In genomic region chr6:134208180-134208952, GRCm38 (mm10) we compare ENCODE assay signal across 8 mouse cellular contexts.
DNase-seq lines count a peak whose midpoint lies in the region; ATAC-seq and TF ChIP-seq lines count a peak whose summit lies in the region.
"Had no signal": no experiment of that assay in that cellular context is flagged by ENCODE, and none has a peak within 500 bp of the region (broad histone marks: within the 10 kb centered on the region; RNA-seq: fewer than 3 reads in every experiment).

No protein-coding gene starts in this region.

- H3K9me3 ChIP-seq in lung, postnatal 0 days (ENCODE audit: low read length): no peaks in the 10 kb centered on the region
- no peaks in the 10 kb centered on the region for H3K9me3 ChIP-seq in forebrain, embryonic 13.5 days (replicated peaks)
- H3K9me3 ChIP-seq in hindbrain, embryonic 16.5 days (ENCODE audit: control insufficient read depth, low read length): no peaks in the 10 kb centered on the region
- H3K9me3 ChIP-seq in stomach, embryonic 15.5 days: no peaks in the 10 kb centered on the region

- no peak overlapping the region for H3K4me3 ChIP-seq in lung, postnatal 0 days (ENCODE audit: low read depth, low read length)
- H3K4me3 ChIP-seq in forebrain, embryonic 13.5 days: peak overlapping the region; percentile 15
- no peak overlapping the region for H3K4me3 ChIP-seq in hindbrain, embryonic 16.5 days (ENCODE audit: low read length)
- no peak overlapping the region for H3K4me3 ChIP-seq in stomach, embryonic 15.5 days (replicated peaks)

- no peaks in the 10 kb centered on the region for H3K27me3 ChIP-seq in lung, postnatal 0 days (replicated peaks; ENCODE audit: insufficient read depth, low read length)
- no peaks in the 10 kb centered on the region for H3K27me3 ChIP-seq in forebrain, embryonic 13.5 days
- no peaks in the 10 kb centered on the region for H3K27me3 ChIP-seq in hindbrain, embryonic 16.5 days (replicated peaks; ENCODE audit: control insufficient read depth, insufficient read depth, low read length)
- no peaks in the 10 kb centered on the region for H3K27me3 ChIP-seq in stomach, embryonic 15.5 days (replicated peaks)

- TF ChIP-seq EP300 in lung, postnatal 0 days (IDR thresholded peaks at IDR 0.05): no peak; the same call in 1 of the 2 replicates

- no peak overlapping the region for H3K9ac ChIP-seq in lung, postnatal 0 days (replicated peaks; ENCODE audit: low read depth)
- H3K9ac ChIP-seq in forebrain, embryonic 13.5 days: 0 out of 2 replicates have a peak overlapping the region, but pooled peaks have one; percentile 38
- peak overlapping the region; percentile 18; the same call in 1 of the 2 replicates for H3K9ac ChIP-seq in hindbrain, embryonic 16.5 days (ENCODE audit: low read depth, low read length)
- H3K9ac ChIP-seq in stomach, embryonic 15.5 days: no peak overlapping the region

- ATAC-seq in lung, postnatal 0 days: peak; percentile 50
- ATAC-seq in forebrain, embryonic 13.5 days: peak; percentile 66
- ATAC-seq in hindbrain, embryonic 16.5 days: peak; percentile 55; the same call in 1 of the 2 replicates
- no peak for ATAC-seq in stomach, embryonic 15.5 days (ENCODE audit: insufficient read depth, low FRiP score, low read depth)
- no peak for ATAC-seq in monocyte, adult 5-6 weeks (replicated peaks; ENCODE audit: insufficient number of reproducible peaks, low FRiP score, low TSS enrichment, poor library complexity, severe bottlenecking)

- H3K27ac ChIP-seq in lung, postnatal 0 days (ENCODE audit: low read length): peak overlapping the region; percentile 78
- H3K27ac ChIP-seq in forebrain, embryonic 13.5 days: peak overlapping the region; percentile 88
- peak overlapping the region; percentile 62 for H3K27ac ChIP-seq in hindbrain, embryonic 16.5 days (ENCODE audit: low read depth, low read length)
- H3K27ac ChIP-seq in stomach, embryonic 15.5 days: peak overlapping the region; percentile 27; the same call in 1 of the 2 replicates

- peak; percentile 64 for DNase-seq in lung, postnatal 0 days (ENCODE audit: low spot score)
- DNase-seq in lung, adult 18-20 months: no peak
- no peak for DNase-seq in spleen, postnatal 36 days (ENCODE audit: low spot score in 2 of 2)
- DNase-seq: cerebellum, adult 8-10 months had no signal

- H3K36me3 ChIP-seq in lung, postnatal 0 days (ENCODE audit: insufficient read depth, low read length): no peaks in the 10 kb centered on the region
- H3K36me3 ChIP-seq in forebrain, embryonic 13.5 days (ENCODE audit: poor library complexity, severe bottlenecking): no peaks in the 10 kb centered on the region
- H3K36me3 ChIP-seq in hindbrain, embryonic 16.5 days (ENCODE audit: control insufficient read depth, insufficient read depth, low read length): no peaks in the 10 kb centered on the region
- no peaks in the 10 kb centered on the region for H3K36me3 ChIP-seq in stomach, embryonic 15.5 days

- H3K4me1 ChIP-seq in lung, postnatal 0 days (ENCODE audit: insufficient read depth, low read depth, low read length): peaks cover 17% of the 10 kb centered on the region; the same call in 1 of the 2 replicates
- H3K4me1 ChIP-seq in forebrain, embryonic 13.5 days: peaks cover 34% of the 10 kb centered on the region
- peaks cover 18% of the 10 kb centered on the region for H3K4me1 ChIP-seq in hindbrain, embryonic 16.5 days (ENCODE audit: control insufficient read depth, insufficient read depth, low read depth, low read length)
- peaks cover 13% of the 10 kb centered on the region; the same call in 1 of the 2 replicates for H3K4me1 ChIP-seq in stomach, embryonic 15.5 days

- TF ChIP-seq CTCF in lung, postnatal 0 days (IDR thresholded peaks at IDR 0.05): no peak

- H3K4me2 ChIP-seq in lung, postnatal 0 days (replicated peaks; ENCODE audit: low read depth, low read length): peak overlapping the region; percentile 35; the same call in 1 of the 2 replicates
- peak overlapping the region; percentile 49 for H3K4me2 ChIP-seq in forebrain, embryonic 13.5 days
- peak overlapping the region; percentile 42 for H3K4me2 ChIP-seq in hindbrain, embryonic 16.5 days (ENCODE audit: low read length)
- H3K4me2 ChIP-seq in stomach, embryonic 15.5 days: peak overlapping the region; percentile 6

- 61% methylated on average over 14 of the region's 14 CpGs for WGBS in lung, postnatal 0 days
- WGBS in forebrain, embryonic 13.5 days: 35% methylated on average over 14 of the region's 14 CpGs
- WGBS in hindbrain, embryonic 16.5 days: 32% methylated on average over 14 of the region's 14 CpGs
- 52% methylated on average over 14 of the region's 14 CpGs for WGBS in stomach, embryonic 15.5 days

Comparison
In these comparisons a context has a peak if more than half of its experiments do, and no peak if none do; other contexts are left out.
1. ATAC-seq: peak in lung, postnatal 0 days (single experiment), forebrain, embryonic 13.5 days (single experiment) and hindbrain, embryonic 16.5 days (single experiment); none in stomach, embryonic 15.5 days (single experiment) and monocyte, adult 5-6 weeks (single experiment).
2. H3K27ac ChIP-seq: peak in every context shown above with its lines; median percentile 88 in forebrain, embryonic 13.5 days; 78 in lung, postnatal 0 days; 62 in hindbrain, embryonic 16.5 days; 27 in stomach, embryonic 15.5 days.
3. H3K9ac ChIP-seq: peak in forebrain, embryonic 13.5 days (single experiment) and hindbrain, embryonic 16.5 days (single experiment); none in lung, postnatal 0 days (single experiment) and stomach, embryonic 15.5 days (single experiment).
4. Peak in every context shown above with its lines, with median percentiles within 50 percentile points of each other: H3K4me2 ChIP-seq.